Mouse (Mus musculus) bone marrow macrophage, adult 2 months (primary cell): ENCODE results near the gene Cxcr5. TPM values are rescaled to one million over a fixed set of nuclear protein-coding genes. Genes with fewer than 3 reads are reported as not detected.

Experiments
- H3K27ac ChIP-seq: 2 replicates; pipeline ENCODE4 v1.5.1; 2012; ENCODE audit warnings: low read depth, low read length; ENCODE audit not compliant: insufficient read depth
- H3K4me1 ChIP-seq: 2 replicates; pipeline ENCODE4 v1.6.1; 2012; ENCODE audit warnings: low read length; ENCODE audit not compliant: control insufficient read depth, insufficient read depth
- H3K4me3 ChIP-seq: 2 replicates; pipeline ENCODE4 v1.5.1; 2012; ENCODE audit warnings: mild to moderate bottlenecking, low read length, moderate library complexity; ENCODE audit not compliant: insufficient read depth
- CTCF ChIP-seq: IDR thresholded peaks from 2 replicates; pipeline ENCODE4 v1.5.1; 2012; ENCODE audit warnings: low read depth, mild to moderate bottlenecking, low read length, moderate library complexity
- POLR2A ChIP-seq: IDR thresholded peaks from 2 replicates; pipeline ENCODE4 v1.6.1; 2012; ENCODE audit warnings: mild to moderate bottlenecking, low read depth, low read length, borderline replicate concordance
- polyA plus RNA-seq: library from polyadenylated mRNA; stranded (reverse); fragments of >200 nt; gene quantifications from 2 replicates; pipeline ENCODE4 v1.2.4, GENCODE M21; 2012; ENCODE audit not compliant: missing spikeins, insufficient read depth, insufficient read length

Gene Cxcr5
- polyA plus RNA-seq, 1 experiment: not detected

DNA sequence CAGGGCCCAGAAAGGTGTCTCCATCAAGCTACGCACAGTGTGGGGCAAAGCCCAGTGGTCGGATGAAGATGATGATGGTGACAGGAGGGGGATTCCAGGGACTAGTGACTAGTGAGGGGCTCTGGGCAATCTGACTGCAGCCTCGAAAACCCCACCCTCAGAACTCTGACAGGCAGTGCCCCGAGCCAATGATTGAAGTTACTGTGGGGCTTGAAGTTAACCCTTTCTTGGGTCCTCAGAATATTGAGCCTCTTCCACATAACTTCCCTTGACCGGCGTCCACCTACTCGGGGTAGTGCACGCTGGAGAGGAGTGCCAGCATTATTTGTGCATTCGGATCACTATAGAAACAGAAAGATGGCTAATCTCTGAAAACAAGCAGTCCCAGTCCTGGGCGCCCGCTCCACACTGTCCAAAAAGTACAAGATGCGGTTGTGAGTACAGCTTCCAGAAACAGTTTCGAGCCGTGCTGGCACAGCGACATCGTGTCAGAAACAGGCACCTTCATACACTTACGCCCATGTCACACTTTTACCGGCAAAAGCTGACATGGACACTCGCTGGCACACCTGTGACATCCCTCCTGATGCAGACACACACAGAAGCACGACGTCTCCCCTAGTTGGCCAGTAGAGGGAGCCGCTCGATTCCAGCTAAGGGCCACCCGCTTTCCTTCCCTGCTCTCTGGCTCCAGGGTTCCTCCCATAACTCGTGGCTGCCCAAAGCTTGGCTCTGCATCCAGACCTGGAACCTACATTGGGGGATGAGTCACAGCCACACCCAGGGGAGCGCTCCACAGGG is 81.8 kb downstream of the Cxcr5 start:
- peak; percentile 97 for TF ChIP-seq CTCF
- TF ChIP-seq POLR2A: no peak

GRCm38 (mm10) chr9:44478959-44479605 is 82.6 kb downstream of the Cxcr5 start:
- TF ChIP-seq POLR2A (no peak), CTCF (no peak)
- Histone ChIP-seq H3K4me1 (peaks cover 14% of the 10 kb centered on the region), H3K4me3 (peak overlapping the region; percentile 63), H3K27ac (peak overlapping the region; percentile 50)

More for the DNA sequence above, 81.8 kb downstream of the Cxcr5 start:
- Histone ChIP-seq H3K4me1 (peaks cover 22% of the 10 kb centered on the region), H3K4me3 (peak overlapping the region; percentile 63), H3K27ac (peak overlapping the region; percentile 50; the same call in 1 of the 2 replicates)

- Histone ChIP-seq H3K4me1 (peaks cover 11% of the 10 kb centered on the region), H3K4me3 (peak overlapping the region; percentile 68), H3K27ac (peak overlapping the region; percentile 23)
- no peak for TF ChIP-seq CTCF
- TF ChIP-seq POLR2A: no peak
These were observed 83.3 kb downstream of the Cxcr5 start for GRCm38 (mm10) chr9:44478229-44478921.

DNA sequence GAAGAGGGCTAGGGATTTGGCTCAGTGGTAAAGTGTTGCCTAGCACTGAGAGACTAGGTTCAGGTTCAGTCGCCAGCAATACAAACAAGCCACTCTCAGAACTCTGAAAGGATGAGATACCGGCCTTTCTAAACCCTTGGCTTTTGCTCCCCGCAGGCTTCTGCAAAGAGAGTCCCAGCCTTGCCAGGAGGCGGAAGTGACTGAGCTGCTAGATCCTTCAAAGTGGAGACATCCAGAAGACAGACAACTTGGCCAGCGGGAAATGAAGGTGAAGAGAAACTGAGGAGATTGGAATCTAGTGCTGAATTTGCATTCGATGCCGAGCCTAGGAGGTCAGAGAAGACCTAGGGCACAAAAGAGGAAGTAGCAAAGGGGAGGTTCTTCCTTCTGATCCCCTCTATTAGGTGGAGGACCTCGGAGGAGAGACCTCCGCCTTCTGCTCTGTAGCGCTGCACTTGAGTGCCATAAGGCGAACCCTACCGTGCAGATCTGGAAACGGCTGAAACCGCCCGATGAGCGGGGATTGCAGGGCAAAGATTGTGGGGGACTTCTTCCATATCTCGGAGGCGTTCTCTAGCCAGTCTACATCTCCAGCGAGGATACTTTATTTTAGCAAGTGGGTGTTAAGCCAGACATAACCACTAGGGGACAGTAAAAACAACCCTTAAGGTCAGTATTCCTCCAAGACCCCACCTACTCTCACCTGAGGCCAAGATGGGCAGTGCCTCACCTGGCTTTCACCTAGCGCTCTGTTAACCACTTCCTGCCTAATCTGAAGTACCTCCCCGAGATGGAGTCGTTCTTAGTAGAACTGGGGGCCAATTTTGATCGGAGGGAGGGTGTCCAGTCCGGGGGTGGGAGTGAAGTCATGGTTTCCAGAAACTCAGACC is 84.1 kb downstream of the Cxcr5 start:
- H3K27ac ChIP-seq: peak overlapping the region; percentile 23; the same call in 1 of the 2 replicates
- H3K4me1 ChIP-seq: peaks cover 11% of the 10 kb centered on the region
- peak overlapping the region; percentile 68 for H3K4me3 ChIP-seq
- TF ChIP-seq POLR2A (no peak), CTCF (peak; percentile 81)

- TF ChIP-seq CTCF: 0 out of 2 replicates have a peak, but pooled peaks have one; percentile 15
- no peak for TF ChIP-seq POLR2A
- H3K27ac ChIP-seq: no peak overlapping the region
- peaks cover 8% of the 10 kb centered on the region for H3K4me1 ChIP-seq
- H3K4me3 ChIP-seq: no peak overlapping the region
These were observed 85.7 kb downstream of the Cxcr5 start for GRCm38 (mm10) chr9:44475936-44476335.

GRCm38 (mm10) chr9:44474327-44474726 is 87.3 kb downstream of the Cxcr5 start:
- Histone ChIP-seq H3K4me3 (no peak overlapping the region), H3K4me1 (peaks cover 6% of the 10 kb centered on the region), H3K27ac (no peak overlapping the region)
- TF ChIP-seq POLR2A (no peak), CTCF (no peak)

- no peak overlapping the region for H3K27ac ChIP-seq
- peaks cover 7% of the 10 kb centered on the region for H3K4me1 ChIP-seq
- TF ChIP-seq POLR2A: no peak
- no peak overlapping the region for H3K4me3 ChIP-seq
These were observed 88.5 kb downstream of the Cxcr5 start for GRCm38 (mm10) chr9:44473184-44473583.

- TF ChIP-seq POLR2A (no peak), CTCF (no peak)
- Histone ChIP-seq H3K4me3 (no peak overlapping the region), H3K27ac (no peak overlapping the region), H3K4me1 (peaks cover 9% of the 10 kb centered on the region)
These were observed 92.9 kb downstream of the Cxcr5 start for GRCm38 (mm10) chr9:44468800-44469199.

DNA sequence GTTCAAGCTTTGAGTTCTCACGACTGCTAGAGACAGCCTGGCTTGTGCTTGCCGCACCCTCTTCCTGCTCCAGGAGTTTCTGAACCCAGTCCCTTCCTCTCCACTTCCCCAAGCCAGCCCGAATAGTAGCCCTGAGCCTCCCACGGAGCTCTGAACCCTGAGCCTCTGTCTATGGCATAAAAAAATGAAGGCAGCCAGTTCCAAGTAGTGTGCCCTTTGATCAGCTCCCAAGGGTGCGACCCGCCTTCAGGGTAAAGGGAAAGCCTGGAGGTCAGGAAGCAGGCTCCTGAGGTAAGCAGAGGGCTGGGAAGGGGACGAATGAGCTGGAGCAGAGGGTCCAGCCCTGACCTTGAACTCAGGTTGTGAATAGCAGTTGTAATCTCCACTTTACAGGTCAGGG is 93.5 kb downstream of the Cxcr5 start:
- Histone ChIP-seq H3K4me1 (peaks cover 9% of the 10 kb centered on the region), H3K27ac (no peak overlapping the region), H3K4me3 (no peak overlapping the region)
- no peak for TF ChIP-seq POLR2A
- no peak for TF ChIP-seq CTCF
